Mouse (Mus musculus) limb, embryonic 14.5 days (tissue): Measurements from ENCODE around the gene Rpl26. TPM values are rescaled to one million over a fixed set of nuclear protein-coding genes. Genes with fewer than 3 reads are reported as not detected.
"Not testable (repeated sequence)": the region's sequence is repeated elsewhere in the genome, so short reads cannot be mapped to it uniquely, and the experiment has no call there.

Experiments used
- ATAC-seq: fragments of 200-750 bp; cut with Nextera tagmentation; 2 replicates; pipeline ENCODE4 v1.8.0; 2017; ENCODE audit warnings: low read depth, moderate number of reproducible peaks, moderate TSS enrichment; ENCODE audit not compliant: low FRiP score
- DNase-seq: peaks from one replicate; pipeline ENCODE4 v3.0.0-alpha.2; 2015; ENCODE audit warnings: low spot score
- H3K27ac ChIP-seq: fragments of 300-500 bp; sonication (generic); replicated peaks from 2 replicates; pipeline ENCODE4 v1.5.1; 2014; ENCODE audit warnings: low read depth, mild to moderate bottlenecking, low read length, moderate library complexity, mixed read lengths
- H3K27me3 ChIP-seq: fragments of 300-500 bp; sonication (generic); 2 replicates; pipeline ENCODE4 v1.6.1; 2014; ENCODE audit warnings: low read length, mixed read lengths; ENCODE audit not compliant: control insufficient read depth, insufficient read depth
- H3K36me3 ChIP-seq: fragments of 300-500 bp; sonication (generic); 2 replicates; pipeline ENCODE4 v1.6.1; 2014; ENCODE audit warnings: mild to moderate bottlenecking, low read length, moderate library complexity, mixed read lengths; ENCODE audit not compliant: control insufficient read depth, insufficient read depth
- H3K4me1 ChIP-seq: fragments of 300-500 bp; sonication (generic); 2 replicates; pipeline ENCODE4 v1.6.1; 2014; ENCODE audit warnings: antibody characterized with exemption, low read length, mixed read lengths; ENCODE audit not compliant: control insufficient read depth, insufficient read depth
- H3K4me2 ChIP-seq: fragments of 300-500 bp; sonication (generic); replicated peaks from 2 replicates; pipeline ENCODE4 v1.6.1; 2014; ENCODE audit warnings: low read depth, mild to moderate bottlenecking, low read length, moderate library complexity; ENCODE audit not compliant: severe bottlenecking
- H3K4me3 ChIP-seq: fragments of 300-500 bp; sonication (generic); replicated peaks from 2 replicates; pipeline ENCODE4 v1.5.1; 2014; ENCODE audit warnings: low read length
- H3K9ac ChIP-seq: fragments of 300-500 bp; sonication (generic); 2 replicates; pipeline ENCODE4 v1.6.1; 2014; ENCODE audit warnings: mild to moderate bottlenecking, low read depth, low read length, moderate library complexity; ENCODE audit not compliant: severe bottlenecking
- H3K9me3 ChIP-seq: fragments of 300-500 bp; sonication (generic); 2 replicates; pipeline ENCODE4 v1.6.1; 2016; ENCODE audit warnings: low read length; ENCODE audit not compliant: control insufficient read depth
- POLR2A ChIP-seq: fragments of 200-500 bp; IDR thresholded peaks from 2 replicates; pipeline ENCODE4 v1.8.0; 2012; ENCODE audit warnings: inconsistent platforms, mild to moderate bottlenecking, moderate library complexity, borderline replicate concordance; ENCODE audit not compliant: insufficient read depth, insufficient read length; ENCODE audit errors: extremely low read depth
- WGBS: fragments of 180-500 bp; shearing (Covaris S2); extraction: QIAGEN DNeasy Blood & Tissue Kit; methylation state at CpG from one replicate; pipeline ENCODE4 v1.1.7; 2014; 5-methylcytosine and 5-hydroxymethylcytosine counted together
- polyA plus RNA-seq, 2 experiments: library from polyadenylated mRNA; depleted of rRNA in 1 of 2; stranded (reverse) in 1 of 2; unstranded in 1 of 2; fragments of >200 nt; fragmentation: Nextera tagmentation in 1 of 2; extraction: Ambion mirVana in 1 of 2; gene quantifications; 2 replicates each; pipeline versions ENCODE4 v1.2.1 to v1.2.3; 2012 to 2014

The Rpl26 gene
- polyA plus RNA-seq, 2 experiments = 1,230 to 3,506 TPM

- no peak overlapping the region for H3K4me3 ChIP-seq
- DNase-seq (no peak), ATAC-seq (no peak)
- H3K4me2 ChIP-seq = no peak overlapping the region
- WGBS = 79% methylated on average over 5 of the region's 5 CpGs
- H3K9me3 ChIP-seq = no peaks in the 10 kb centered on the region
- TF ChIP-seq POLR2A = no peak
- H3K4me1 ChIP-seq = no peaks in the 10 kb centered on the region
- no peaks in the 10 kb centered on the region for H3K27me3 ChIP-seq
- no peak overlapping the region for H3K27ac ChIP-seq
- no peaks in the 10 kb centered on the region for H3K36me3 ChIP-seq
- no peak overlapping the region for H3K9ac ChIP-seq
Observed at GRCm38 (mm10) chr11:68933885-68934507, 32.6 kb downstream of the Rpl26 start.

GRCm38 (mm10) chr11:68936951-68937350, 35.6 kb downstream of the Rpl26 start:
- not testable (repeated sequence) for H3K4me1 ChIP-seq, DNase-seq, H3K9me3 ChIP-seq, H3K9ac ChIP-seq, H3K27me3 ChIP-seq, ATAC-seq, H3K4me3 ChIP-seq, H3K27ac ChIP-seq, H3K4me2 ChIP-seq, H3K36me3 ChIP-seq
- WGBS = 85% methylated on average over 4 of the region's 4 CpGs

DNA sequence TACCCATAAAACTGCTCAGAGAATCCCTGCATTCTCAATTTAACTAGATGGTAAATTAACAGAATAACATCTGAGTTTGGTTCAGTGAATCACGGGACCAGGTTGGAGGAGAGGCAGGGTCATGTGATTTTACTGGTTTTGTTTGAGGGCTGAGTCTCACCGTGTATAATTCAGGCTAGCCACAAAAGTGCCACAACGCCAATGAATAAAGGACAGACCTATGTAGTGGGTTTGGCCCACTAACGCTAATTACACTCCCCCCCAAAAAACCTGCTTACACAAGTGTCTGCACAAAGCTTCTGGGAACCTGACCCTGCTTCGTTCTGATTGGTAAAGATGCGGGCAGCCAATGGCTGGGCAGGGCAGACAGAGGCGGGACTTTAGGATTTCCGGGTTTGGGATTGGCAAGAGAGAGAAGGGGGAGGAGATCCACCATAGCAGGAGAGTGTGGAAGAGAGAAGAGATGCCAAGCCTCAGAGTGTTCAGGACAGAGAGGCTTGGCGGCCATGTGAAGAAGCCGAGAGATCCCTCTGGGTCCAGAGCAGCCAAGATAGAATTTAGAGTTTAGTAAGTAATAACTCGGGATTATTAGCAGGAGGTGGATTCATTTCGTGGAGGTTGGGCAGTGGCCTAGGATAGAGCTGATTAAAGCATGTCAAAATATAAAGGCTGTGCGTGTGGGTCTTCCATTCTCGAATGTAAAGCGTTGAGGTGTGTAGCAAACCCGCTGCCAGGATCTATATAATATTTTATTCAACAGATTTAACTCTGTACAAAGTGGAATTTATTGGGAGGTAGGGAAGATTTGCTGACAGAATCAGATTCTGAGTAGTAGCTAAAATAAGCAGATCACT, 38.3 kb downstream of the Rpl26 start:
- Histone ChIP-seq H3K4me3 (peak overlapping the region; percentile 53), H3K4me2 (peak overlapping the region; percentile 65), H3K27ac (peak overlapping the region; percentile 44; the same call in 1 of the 2 replicates), H3K4me1 (peaks cover 7% of the 10 kb centered on the region), H3K9me3 (no peaks in the 10 kb centered on the region), H3K9ac (peak overlapping the region; percentile 57), H3K27me3 (no peaks in the 10 kb centered on the region), H3K36me3 (no peaks in the 10 kb centered on the region)
- 1% methylated on average over 16 of the region's 16 CpGs for WGBS
- peak; percentile 93 for DNase-seq
- peak; percentile 99 for ATAC-seq
- peak; percentile 85; the same call in 1 of the 2 replicates for TF ChIP-seq POLR2A

- Histone ChIP-seq H3K27ac (0 out of 2 replicates have a peak overlapping the region, but pooled peaks have one; percentile 44), H3K9me3 (no peaks in the 10 kb centered on the region), H3K4me2 (peak overlapping the region; percentile 65), H3K4me1 (peaks cover 7% of the 10 kb centered on the region), H3K9ac (peak overlapping the region; percentile 57), H3K36me3 (no peaks in the 10 kb centered on the region), H3K4me3 (peak overlapping the region; percentile 53), H3K27me3 (no peaks in the 10 kb centered on the region)
- TF ChIP-seq POLR2A = no peak
- WGBS = 50% methylated on average over 4 of the region's 4 CpGs
- no peak for DNase-seq
- ATAC-seq = no peak
Observed at GRCm38 (mm10) chr11:68940516-68940915, 39.1 kb downstream of the Rpl26 start.

DNA sequence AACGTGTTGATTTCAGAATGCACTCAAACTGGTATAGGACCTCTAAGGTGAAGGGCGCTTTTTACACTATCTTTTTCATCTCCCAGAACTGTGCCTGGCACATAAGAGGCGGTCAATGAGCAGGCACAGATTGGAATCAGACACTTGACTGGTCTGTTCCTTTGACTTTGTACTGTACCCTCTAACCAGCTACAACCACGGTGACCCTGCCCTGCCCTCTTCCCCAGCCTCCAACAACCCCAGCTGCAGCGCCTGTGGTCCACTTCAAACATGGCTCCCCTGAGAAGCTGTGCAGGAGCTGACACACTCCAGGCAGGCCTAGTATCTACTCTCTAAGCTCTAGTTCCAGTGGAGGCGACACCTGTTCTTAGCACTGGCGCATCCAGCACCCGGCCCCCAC, 41.3 kb downstream of the Rpl26 start:
- Histone ChIP-seq H3K27ac (no peak overlapping the region), H3K9ac (no peak overlapping the region)
- 86% methylated on average over 8 of the region's 8 CpGs for WGBS

More for the DNA sequence above, 41.3 kb downstream of the Rpl26 start:
- H3K36me3 ChIP-seq = no peaks in the 10 kb centered on the region
- no peaks in the 10 kb centered on the region for H3K9me3 ChIP-seq
- DNase-seq (no peak), ATAC-seq (no peak)
- peaks cover 7% of the 10 kb centered on the region for H3K4me1 ChIP-seq
- no peak overlapping the region for H3K4me3 ChIP-seq
- no peaks in the 10 kb centered on the region for H3K27me3 ChIP-seq
- TF ChIP-seq POLR2A = no peak
- H3K4me2 ChIP-seq = no peak overlapping the region
